Mouse (Mus musculus): Measurements from ENCODE around the gene Mcidas.

GRCm38 (mm10) chr13:112985605-112986450 lies 7.8 kb upstream of the Mcidas start:
- TF ChIP-seq FLI1 (IDR thresholded peaks at IDR 0.05; ENCODE audit: low read length) (no peak), GATA1 (IDR thresholded peaks at IDR 0.05; ENCODE audit: borderline replicate concordance, low read length) (no peak)

All from megakaryocyte, embryonic 14.5 days (primary cell).